Mouse (Mus musculus) CH12.LX (cell line): ENCODE data around the gene Clp1. TPM values are rescaled to one million over a fixed set of nuclear protein-coding genes. Genes with fewer than 3 reads are reported as not detected.
A peak's percentile ranks its signal among the peaks of the same experiment; 100 is the strongest.

ENCODE experiments used
- DNase-seq: peaks from one replicate; pipeline ENCODE4 v3.0.0-alpha.2; 2013; ENCODE audit errors: extremely low read depth
- H3K27ac ChIP-seq: 2 replicates; pipeline ENCODE4 v1.5.1; 2012; ENCODE audit warnings: low read depth, mild to moderate bottlenecking, control low read depth, moderate library complexity; ENCODE audit not compliant: insufficient read depth
- H3K27me3 ChIP-seq: replicated peaks from 2 replicates; pipeline ENCODE3; 2012; ENCODE audit warnings: inconsistent platforms
- H3K36me3 ChIP-seq, 2 experiments: replicated peaks in 1 of 2; 2 replicates each; pipeline versions ENCODE3 to v1.6.1; 2012; ENCODE audit warnings: inconsistent platforms in 1 of 2, low read length in 1 of 2, mild to moderate bottlenecking in 1 of 2, mixed read lengths in 1 of 2, moderate library complexity in 1 of 2; ENCODE audit not compliant: control insufficient read depth in 1 of 2, insufficient read depth in 1 of 2
- H3K4me1 ChIP-seq, 2 experiments: 2 replicates each; pipeline ENCODE4 v1.6.1; 2012; ENCODE audit warnings: inconsistent platforms in 1 of 2, moderate library complexity in 1 of 2; ENCODE audit not compliant: insufficient read depth in 2 of 2, control insufficient read depth in 1 of 2
- H3K4me2 ChIP-seq: 2 replicates; pipeline ENCODE4 v1.6.1; 2012; ENCODE audit warnings: low read depth, mild to moderate bottlenecking, control low read depth; ENCODE audit not compliant: poor library complexity, insufficient read depth, severe bottlenecking
- H3K4me3 ChIP-seq, 3 experiments: fragments of 150-350 bp in 1 of 3; sonication (generic) in 1 of 3; replicated peaks in 1 of 3; 2 replicates each; pipeline versions ENCODE3 to v1.5.1; 2011 to 2012; ENCODE audit warnings: low read depth in 2 of 3, low read length in 2 of 3, mild to moderate bottlenecking in 2 of 3, moderate library complexity in 2 of 3, control low read depth in 1 of 3, improper control_type of control experiment in 1 of 3, inconsistent platforms in 1 of 3, mixed read lengths in 1 of 3; ENCODE audit not compliant: poor library complexity in 1 of 3
- H3K79me2 ChIP-seq: replicated peaks from 2 replicates; pipeline ENCODE4 v1.6.1; 2012; ENCODE audit warnings: mild to moderate bottlenecking, moderate library complexity; ENCODE audit not compliant: control insufficient read depth, poor library complexity, insufficient read depth, severe bottlenecking; ENCODE audit errors: extremely low read depth
- H3K9ac ChIP-seq: 2 replicates; pipeline ENCODE4 v1.6.1; 2012; ENCODE audit warnings: low read depth, mild to moderate bottlenecking, control low read depth, moderate library complexity; ENCODE audit not compliant: insufficient read depth
- H3K9me3 ChIP-seq: replicated peaks from 2 replicates; pipeline ENCODE3; 2012; ENCODE audit warnings: low read length, inconsistent platforms, mixed read lengths
- BHLHE40 ChIP-seq: IDR thresholded peaks from 2 replicates; pipeline ENCODE4 v1.6.1; 2011; ENCODE audit warnings: mild to moderate bottlenecking, low read depth, low read length, improper control_type of control experiment
- CTCF ChIP-seq, 2 experiments: IDR thresholded peaks in 1 of 2; conservative IDR thresholded peaks in 1 of 2; 2 replicates each; pipeline ENCODE4 v1.5.1; 2011 to 2012; ENCODE audit warnings: low read depth in 2 of 2, low read length in 2 of 2, improper control_type of control experiment in 1 of 2, inconsistent platforms in 1 of 2, mild to moderate bottlenecking in 1 of 2, moderate library complexity in 1 of 2
- JUN ChIP-seq: IDR thresholded peaks from 2 replicates; pipeline ENCODE4 v1.6.1; 2011; ENCODE audit warnings: low read depth, mild to moderate bottlenecking, low read length, improper control_type of control experiment, moderate library complexity; ENCODE audit not compliant: insufficient read depth
- KAT2A ChIP-seq: IDR thresholded peaks from 2 replicates; pipeline ENCODE4 v1.6.1; 2012; ENCODE audit warnings: low read length, improper control_type of control experiment, inconsistent platforms; ENCODE audit not compliant: insufficient replicate concordance
- MAZ ChIP-seq: IDR thresholded peaks from 2 replicates; pipeline ENCODE4 v1.6.1; 2012; ENCODE audit warnings: low read depth, mild to moderate bottlenecking, inconsistent platforms, low read length, improper control_type of control experiment, moderate library complexity
- NRF1 ChIP-seq: IDR thresholded peaks from 2 replicates; pipeline ENCODE4 v1.6.1; 2014; ENCODE audit warnings: low read depth, mild to moderate bottlenecking, inconsistent platforms, low read length, improper control_type of control experiment, moderate library complexity
- POLR2A ChIP-seq: IDR thresholded peaks from 2 replicates; pipeline ENCODE4 v1.6.1; 2011; ENCODE audit warnings: low read depth, mild to moderate bottlenecking, improper control_type of control experiment, low read length
- SIN3A ChIP-seq: IDR thresholded peaks from 2 replicates; pipeline ENCODE4 v1.6.1; 2012; ENCODE audit warnings: low read length, improper control_type of control experiment, inconsistent platforms
- SMC3 ChIP-seq: IDR thresholded peaks from 2 replicates; pipeline ENCODE4 v1.6.1; 2011; ENCODE audit warnings: low read depth, low read length, improper control_type of control experiment
- TBP ChIP-seq: conservative IDR thresholded peaks from 2 replicates; pipeline ENCODE4 v1.6.1; 2011; ENCODE audit warnings: low read depth, low read length, improper control_type of control experiment
- ZC3H11A ChIP-seq: IDR thresholded peaks from 2 replicates; pipeline ENCODE4 v1.6.1; 2012; ENCODE audit warnings: low read depth, mild to moderate bottlenecking, inconsistent platforms, low read length, improper control_type of control experiment
- ZNF384 ChIP-seq: IDR thresholded peaks from 2 replicates; pipeline ENCODE4 v1.6.1; 2012; ENCODE audit warnings: low read depth, low read length, improper control_type of control experiment, inconsistent platforms
- dilution Hi-C: fragments of 300-500 bp; cut with MboI; formaldehyde crosslinking; loops from 2 replicates; pipeline ENCODE4 v1.14.3; 2020; ENCODE audit warnings: low sequenced_read_pairs; ENCODE audit not compliant: extremely low pct_unique_long_range_greater_than_20kb, extremely low pct_ligation_motif_present
- in situ Hi-C: fragments of 300-500 bp; cut with MboI; formaldehyde crosslinking; loops from 3 replicates; pipeline ENCODE4 v1.14.3; 2019; ENCODE audit warnings: low sequenced_read_pairs, low pct_ligation_motif_present, low pct_unique_long_range_greater_than_20kb, mixed read lengths
- polyA plus RNA-seq: library from polyadenylated mRNA; unstranded; fragments of >175 nt; gene quantifications from 2 replicates; pipeline ENCODE4 v1.2.1, GENCODE M21; 2012; ENCODE audit warnings: low read depth; ENCODE audit not compliant: insufficient read length
- total RNA-seq, 2 experiments: library from RNA; depleted of rRNA; stranded (reverse); fragments of 300-350 nt in 1 of 2; fragments of >200 nt in 1 of 2; gene quantifications; 2 replicates each; pipeline ENCODE4 v1.2.3; 2012 to 2014

Clp1 gene
- total and polyA plus RNA-seq, 3 experiments, result 32.0 to 65.2 (median 46.5) TPM

DNA sequence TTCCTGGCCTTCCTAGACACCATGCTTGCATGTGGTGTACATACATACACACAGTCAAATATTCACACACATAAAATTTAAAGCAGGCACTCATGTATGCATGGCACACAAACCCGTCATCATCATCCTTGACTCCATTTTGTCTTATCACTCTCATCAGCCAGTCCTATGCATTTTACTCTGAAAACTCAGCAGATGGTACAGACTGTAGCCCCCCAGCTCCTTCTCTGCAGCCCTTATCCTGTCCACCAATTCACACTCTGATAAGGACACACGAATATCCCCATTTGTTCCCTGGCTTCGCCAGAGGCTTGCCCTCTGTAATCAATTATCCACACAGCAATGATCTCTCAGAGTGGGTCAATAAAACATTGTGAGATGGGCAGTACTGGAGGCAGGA is 6.0 kb downstream of the Clp1 start:
- DNase-seq, result no peak
- Histone ChIP-seq H3K4me3 (no peak overlapping the region), H3K36me3 (peaks cover 22 to 44% of the 10 kb centered on the region in 2 experiments), H3K9me3 (no peaks in the 10 kb centered on the region), H3K9ac (no peak overlapping the region), H3K27me3 (no peaks in the 10 kb centered on the region), H3K4me2 (no peak overlapping the region), H3K79me2 (peaks cover 21% of the 10 kb centered on the region), H3K27ac (no peak overlapping the region), H3K4me1 (peaks cover 8 to 41% of the 10 kb centered on the region in 2 experiments)
- dilution Hi-C loops, result no loop called here
- in situ Hi-C loops, result no loop called here
- TF ChIP-seq POLR2A (no peak), SMC3 (no peak), CTCF (conservative IDR thresholded peaks at IDR 0.05 in 1 of 2, IDR thresholded peaks at IDR 0.05 in 1 of 2; ENCODE audit: low read depth in 2 of 2, low read length in 2 of 2) (no peak), JUN (no peak), KAT2A (no peak), MAZ (no peak), TBP (no peak)

DNA sequence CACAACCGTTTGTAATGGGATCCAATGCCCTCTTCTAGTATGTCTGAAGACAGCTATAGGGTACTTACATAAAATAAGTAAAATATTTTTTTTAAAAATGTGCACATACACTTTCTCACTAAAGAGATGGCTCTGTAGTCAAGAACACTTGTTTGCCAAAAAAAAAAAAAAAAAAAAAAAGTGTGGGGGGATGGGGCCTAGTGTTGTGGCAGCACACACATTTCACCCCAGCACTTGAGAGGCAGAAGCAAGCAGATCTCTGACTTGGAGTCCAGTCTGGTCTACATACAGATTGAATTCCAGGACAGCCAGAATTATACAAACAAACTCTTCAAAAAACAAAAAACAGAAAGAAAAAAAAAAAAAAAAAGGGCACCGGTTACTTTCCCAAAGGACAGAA is 6.4 kb downstream of the Clp1 start:
- TF ChIP-seq BHLHE40 (no peak), ZNF384 (peak; percentile 60)
- TF ChIP-seq, all 38 proteins: peak for 1
- no peaks in the 10 kb centered on the region for H3K27me3 ChIP-seq
- H3K9me3 ChIP-seq, result no peaks in the 10 kb centered on the region
- no peak overlapping the region for H3K4me2 ChIP-seq
- DNase-seq, result no peak
- no peak overlapping the region for H3K9ac ChIP-seq
- H3K79me2 ChIP-seq, result peaks cover 16% of the 10 kb centered on the region
- H3K27ac ChIP-seq, result no peak overlapping the region
- H3K4me1 ChIP-seq, result peaks cover 6 to 37% of the 10 kb centered on the region in 2 experiments
- peaks cover 21 to 41% of the 10 kb centered on the region in 2 experiments for H3K36me3 ChIP-seq
- dilution Hi-C loops, result no loop called here
- no peak overlapping the region for H3K4me3 ChIP-seq
- in situ Hi-C loops, result no loop called here

DNA sequence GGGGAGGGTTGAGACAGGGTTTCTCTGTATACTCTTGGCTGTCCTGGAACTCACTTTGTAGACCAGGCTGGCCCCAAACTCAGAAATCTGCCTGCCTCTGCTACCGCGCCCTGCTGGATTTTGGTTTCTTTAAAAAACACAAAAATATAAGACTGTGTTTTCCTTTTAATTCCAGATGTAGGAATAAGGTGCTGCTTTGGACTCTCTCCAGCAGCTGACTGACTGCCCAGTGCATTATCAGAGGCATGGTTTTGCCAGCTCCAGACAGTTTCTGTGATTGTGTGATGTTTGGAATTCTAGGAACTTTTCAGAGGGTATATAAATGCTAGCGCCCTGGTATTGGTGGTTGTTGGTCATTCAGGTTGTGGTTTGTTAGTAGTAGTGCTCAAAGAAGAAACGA is 9.8 kb downstream of the Clp1 start:
- DNase-seq, result no peak
- in situ Hi-C loops (no loop called here), dilution Hi-C loops (no loop called here)
- peak overlapping the region; percentile 86; the same call in 1 of the 2 replicates for H3K4me2 ChIP-seq
- peaks cover 21% of the 10 kb centered on the region for H3K79me2 ChIP-seq
- no peak overlapping the region for H3K27ac ChIP-seq
- H3K9ac ChIP-seq, result peak overlapping the region; percentile 54
- H3K9me3 ChIP-seq, result no peaks in the 10 kb centered on the region
- H3K27me3 ChIP-seq, result no peaks in the 10 kb centered on the region
- no peak overlapping the region for H3K4me3 ChIP-seq
- no peak for TF ChIP-seq CTCF (conservative IDR thresholded peaks at IDR 0.05 in 1 of 2, IDR thresholded peaks at IDR 0.05 in 1 of 2; ENCODE audit: low read depth in 2 of 2, low read length in 2 of 2)
- no peak for TF ChIP-seq NRF1
- TF ChIP-seq SIN3A, result no peak
- no peak for TF ChIP-seq ZC3H11A
- peaks cover 0 to 22% of the 10 kb centered on the region in 2 experiments; a peak in 3 of 4 replicates for H3K4me1 ChIP-seq
- H3K36me3 ChIP-seq, result peaks cover 6 to 16% of the 10 kb centered on the region in 2 experiments
